Mouse (Mus musculus) left cerebral cortex, postnatal 4 days (tissue): ENCODE results near the gene Chfr. TPM values are rescaled to one million over a fixed set of nuclear protein-coding genes. Genes with fewer than 3 reads are reported as not detected.
A peak's percentile ranks its signal among the peaks of the same experiment; 100 is the strongest.

Experiments used
- DNase-seq: peaks from one replicate; pipeline ENCODE4 v3.0.0-alpha.2; 2022
- intact Hi-C: fragments of 180-260 bp; cut with DNase I; formaldehyde crosslinking; loops from one replicate; pipeline ENCODE4 v1.15.1; 2025
- total RNA-seq, 2 experiments: library from RNA; stranded (reverse); gene quantifications; 2 replicates each; pipeline ENCODE4 v1.2.3; 2021

Gene Chfr
- 10 to 100 TPM; 86.1 to 92.9 TPM for total RNA-seq

DNA sequence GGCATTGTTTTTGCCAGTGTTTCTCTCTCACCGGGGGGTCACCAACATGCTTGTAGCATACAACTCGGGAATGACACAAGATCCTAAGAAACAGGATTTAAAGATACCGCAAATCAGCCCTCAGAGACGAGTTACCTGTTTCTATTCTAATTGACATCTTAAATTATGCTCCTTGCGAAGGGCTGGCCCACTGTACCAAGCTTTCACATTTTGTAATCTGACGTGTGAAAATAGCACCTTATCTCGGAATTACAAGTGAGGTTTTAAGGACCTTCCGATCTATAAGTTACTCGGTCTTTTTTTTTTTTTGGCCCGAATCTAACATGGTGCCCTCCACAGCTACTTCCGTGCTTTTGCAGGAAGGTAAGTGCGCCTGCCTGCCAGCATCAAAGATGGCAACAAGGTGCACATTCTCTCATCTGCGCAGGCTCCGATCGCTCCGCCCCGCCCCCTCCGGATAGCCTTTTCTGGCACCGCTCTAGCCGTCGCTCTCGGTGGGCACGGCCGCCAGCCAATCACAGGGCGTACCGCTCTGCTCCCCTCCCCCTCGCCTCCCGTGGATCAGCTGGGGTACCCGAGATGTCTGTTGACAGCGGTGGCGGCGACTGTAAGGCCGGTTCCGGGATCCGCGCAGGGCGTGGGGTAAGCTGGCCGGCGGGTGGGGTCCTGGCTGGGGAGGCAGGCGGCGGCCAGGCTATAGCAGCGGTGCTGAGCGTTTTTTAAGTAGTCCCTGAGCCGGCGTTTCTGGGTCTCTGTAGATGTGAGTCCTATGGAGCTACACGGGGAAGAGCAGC is at the start of gene Chfr:
Gene Chfr, plus strand, starts transcription at position 550 of the 794 bp plus-strand sequence.
- peak; percentile 100 for DNase-seq
- intact Hi-C loops, result loop anchor here (5.0 kb wide), 1 partner anchor 628 kb away; no protein-coding TSS in a partner anchor

DNA sequence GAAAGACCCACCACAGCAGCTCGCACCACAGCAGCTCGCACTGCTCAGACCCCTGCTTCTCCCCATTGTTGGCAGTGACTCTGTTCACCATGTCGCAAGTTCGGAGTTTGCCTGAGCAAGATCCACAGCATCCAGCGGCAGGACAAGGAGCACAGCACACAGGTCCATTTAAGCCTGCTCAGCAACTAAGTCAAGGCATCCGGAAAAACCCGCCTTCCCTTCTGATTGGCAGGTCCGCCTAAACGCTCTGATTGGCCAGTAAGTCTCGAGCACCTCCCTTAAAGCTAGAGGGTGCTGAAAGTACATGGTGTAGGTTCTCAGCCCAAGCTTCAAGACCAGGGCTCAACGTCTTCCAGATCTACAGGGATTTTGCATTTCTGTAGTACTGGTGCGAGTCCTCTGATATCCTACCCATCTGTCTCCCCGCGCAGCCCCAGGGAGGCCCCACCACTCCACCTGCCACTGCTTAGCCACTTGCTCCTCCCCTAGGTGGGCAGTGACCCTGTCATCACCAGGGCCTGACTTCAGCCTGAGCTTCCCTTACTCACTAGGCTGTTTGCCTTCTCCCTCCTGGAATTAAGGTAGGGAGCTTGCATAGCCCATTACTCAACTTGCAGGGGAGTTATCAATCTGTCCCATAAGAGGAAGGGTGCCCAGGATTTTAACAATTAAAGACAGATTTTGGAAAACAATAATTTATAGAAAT is 49.3 kb upstream of the Chfr start:
- intact Hi-C loops, result no loop called here
- no peak for DNase-seq

DNA sequence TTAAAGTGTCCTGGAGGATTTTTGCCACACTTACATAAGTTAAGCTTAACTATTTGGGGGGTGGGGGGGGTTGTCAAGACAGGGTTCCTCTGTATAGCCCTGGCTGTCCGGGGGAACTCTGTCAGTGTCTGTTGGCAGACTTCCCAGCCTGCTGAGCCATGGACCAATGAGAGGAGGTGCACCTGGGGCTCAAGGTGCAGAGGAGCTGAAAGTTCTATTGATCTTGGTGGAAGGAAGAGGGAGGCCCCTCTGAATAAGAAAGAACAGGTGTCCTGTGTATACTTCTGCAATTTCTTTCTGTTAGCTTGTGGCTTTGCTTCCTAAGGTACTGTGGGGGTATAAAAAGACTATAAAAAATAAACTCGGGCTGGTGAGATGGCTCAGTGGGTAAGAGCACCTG is 44.1 kb upstream of the Chfr start:
- intact Hi-C loops, result no loop called here
- no peak for DNase-seq

DNA sequence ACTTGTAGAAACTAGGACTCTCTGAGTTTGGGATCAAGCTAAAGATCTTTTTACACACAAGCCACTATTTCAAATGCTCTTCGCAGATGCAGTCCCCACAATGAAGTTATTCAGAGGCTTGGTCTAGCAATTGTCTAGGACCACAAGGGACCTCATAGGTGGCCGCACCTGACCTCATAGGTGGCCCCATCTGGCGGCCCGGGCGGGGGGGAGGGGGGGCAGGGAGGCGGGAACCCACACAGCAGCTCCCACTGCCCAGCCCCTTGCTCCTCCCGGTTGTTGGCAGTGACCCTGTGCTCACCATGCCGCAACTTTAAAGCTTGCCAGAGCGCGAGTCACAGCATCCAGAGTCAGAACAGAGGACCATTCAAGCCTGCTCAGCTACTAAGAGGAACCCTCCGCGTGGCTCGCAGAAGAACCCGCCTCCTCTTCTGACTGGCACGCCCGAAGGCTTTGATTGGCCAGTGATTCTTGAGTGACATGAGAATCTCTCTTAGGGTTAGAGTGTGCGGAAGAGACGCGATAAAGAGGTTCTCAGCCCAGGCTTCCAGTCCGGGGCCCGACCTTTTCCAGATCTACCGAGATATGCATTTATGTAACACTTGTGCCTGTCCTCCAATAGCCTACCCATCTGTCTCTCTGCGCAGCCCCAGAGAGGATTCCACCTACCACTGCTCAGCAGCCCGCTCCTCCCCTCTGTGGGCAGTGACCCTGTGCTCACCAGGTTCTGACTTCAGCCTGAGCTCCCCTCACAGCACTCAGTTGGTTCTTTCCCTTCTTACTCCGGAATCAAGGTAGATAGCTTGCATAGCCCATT is 41.4 kb upstream of the Chfr start, which contains the start of gene Gm35315:
Gene Gm35315, minus strand, starts transcription at position 391 of the 817 bp plus-strand sequence.
- intact Hi-C loops, result no loop called here

DNA sequence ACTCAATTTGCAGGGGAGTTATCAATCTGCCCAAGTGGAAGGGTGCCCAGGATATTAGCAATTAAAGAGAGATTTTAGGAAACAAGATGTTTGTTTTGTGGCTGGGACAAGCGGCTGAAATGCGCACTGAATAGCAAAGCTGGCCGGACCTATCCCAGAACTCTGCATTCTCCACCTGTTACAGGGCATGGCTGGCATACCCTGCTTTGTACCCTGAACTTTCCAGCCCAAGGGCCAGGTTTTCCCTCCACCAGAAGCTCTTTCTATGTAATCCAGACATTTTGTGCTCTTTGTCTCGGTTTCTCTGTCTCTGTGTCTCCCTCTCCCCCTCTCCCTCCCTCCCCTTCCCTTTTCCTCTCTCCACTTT is 40.8 kb upstream of the Chfr start:
- DNase-seq, result no peak
- intact Hi-C loops, result no loop called here

More for the DNA sequence above, 41.4 kb upstream of the Chfr start, which contains the start of gene Gm35315:
- peak; percentile 85 for DNase-seq

DNA sequence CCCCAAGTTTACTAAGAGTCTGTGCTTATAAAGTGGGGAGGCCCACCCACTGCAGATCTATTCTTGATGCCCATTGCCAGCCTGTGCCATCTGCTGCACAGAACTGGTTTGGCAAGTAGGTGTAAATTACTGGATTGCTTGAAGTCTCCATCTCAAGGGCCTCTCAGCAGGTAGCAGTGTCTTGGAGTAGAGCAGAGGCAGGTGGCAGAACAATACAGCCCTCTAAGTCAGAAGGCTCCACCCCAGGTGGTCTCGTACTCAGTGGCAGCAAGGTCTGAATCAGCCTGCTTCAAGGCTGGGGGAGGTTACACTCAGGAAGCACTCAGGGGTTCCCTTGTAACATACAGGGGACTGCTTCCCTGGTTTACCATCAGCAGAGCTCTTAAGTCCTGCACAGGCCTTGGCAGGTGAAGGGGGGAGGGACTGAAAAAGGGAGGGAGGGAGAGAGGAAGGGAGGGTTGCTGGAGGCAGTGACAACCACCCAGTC is 36.6 kb upstream of the Chfr start:
- no peak for DNase-seq
- intact Hi-C loops, result no loop called here

DNA sequence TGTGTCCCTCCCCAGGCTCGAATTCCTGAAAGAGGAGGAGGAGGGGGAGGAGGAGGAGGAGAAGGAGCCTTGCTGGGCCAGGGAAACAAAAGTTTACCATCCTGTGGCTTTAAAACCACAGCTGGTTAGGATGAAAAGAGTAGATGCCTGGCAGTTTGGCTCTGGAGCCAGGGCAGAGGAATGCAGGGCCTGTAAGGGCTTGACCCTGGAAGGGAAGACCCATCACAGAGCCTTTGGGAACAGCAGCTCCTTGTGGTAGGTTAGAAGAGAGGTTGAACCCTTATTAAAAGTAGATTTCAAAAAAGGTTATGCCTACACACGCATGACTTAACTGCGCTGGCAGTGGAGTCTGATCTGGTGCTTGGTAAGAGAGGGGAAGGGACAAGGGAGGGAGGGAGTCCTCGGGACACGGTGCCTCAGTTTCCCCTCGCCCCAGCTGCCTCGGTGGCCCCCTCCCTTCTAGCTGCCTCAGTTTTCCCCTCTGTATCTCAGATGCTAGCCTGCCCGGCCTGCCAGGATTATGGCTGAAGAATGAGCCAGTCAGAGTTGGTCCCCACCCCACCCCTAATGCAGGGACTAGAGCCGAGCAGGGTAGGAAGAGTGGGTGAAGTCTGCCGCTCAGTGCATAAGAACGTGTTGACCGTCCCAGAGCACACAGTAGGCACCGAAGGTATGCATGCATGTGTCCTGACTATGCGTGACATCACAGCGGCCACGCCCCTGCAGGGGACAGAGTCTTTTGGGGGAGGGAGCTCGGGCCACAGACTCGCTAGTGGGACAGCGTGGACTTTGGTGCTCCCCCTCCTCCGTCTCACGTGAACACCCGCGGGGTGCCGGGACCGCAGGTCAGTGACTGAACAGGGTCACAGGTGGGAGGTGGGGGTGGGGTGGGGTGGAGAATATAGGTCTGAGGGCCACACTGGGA is 35.7 kb upstream of the Chfr start, which contains the start of gene Plcxd1:
Gene Plcxd1, plus strand, starts transcription at position 314 of the 925 bp plus-strand sequence.
- intact Hi-C loops, result no loop called here
- no peak for DNase-seq

DNA sequence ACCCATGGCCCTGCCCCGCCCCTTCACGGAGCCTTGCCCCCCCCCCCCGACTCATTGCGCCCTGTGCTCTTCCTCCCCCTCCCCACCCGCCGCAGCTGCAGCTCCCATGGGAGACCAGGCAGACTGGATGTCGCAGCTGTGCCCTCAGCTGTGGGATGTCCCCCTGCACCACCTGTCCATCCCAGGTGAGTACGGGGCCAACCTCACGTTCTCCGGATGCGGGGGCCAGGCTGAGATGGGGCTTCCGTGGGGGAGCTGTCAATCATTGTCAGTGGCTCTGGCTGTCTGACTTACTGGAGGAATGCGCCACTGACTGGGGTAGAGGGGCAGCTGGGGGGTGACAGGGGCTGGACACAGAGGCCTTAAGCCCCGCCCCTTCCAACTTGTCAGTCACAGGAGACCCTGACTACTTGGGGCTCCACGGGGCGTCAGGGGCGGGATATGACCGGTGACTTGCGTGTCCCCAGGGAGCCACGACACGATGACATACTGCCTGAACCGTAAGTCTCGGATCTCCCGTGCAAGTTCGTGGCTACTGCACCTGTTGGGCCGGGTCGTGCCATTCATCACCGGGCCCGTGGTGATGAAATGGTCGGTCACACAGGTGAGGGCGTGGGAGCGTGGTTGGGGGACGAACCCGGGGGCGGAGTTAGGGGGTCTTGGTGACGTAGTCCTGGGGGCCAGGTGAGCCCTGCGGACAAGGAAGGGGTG is 34.6 kb upstream of the Chfr start:
- intact Hi-C loops, result no loop called here
- peak; percentile 50 for DNase-seq

DNA sequence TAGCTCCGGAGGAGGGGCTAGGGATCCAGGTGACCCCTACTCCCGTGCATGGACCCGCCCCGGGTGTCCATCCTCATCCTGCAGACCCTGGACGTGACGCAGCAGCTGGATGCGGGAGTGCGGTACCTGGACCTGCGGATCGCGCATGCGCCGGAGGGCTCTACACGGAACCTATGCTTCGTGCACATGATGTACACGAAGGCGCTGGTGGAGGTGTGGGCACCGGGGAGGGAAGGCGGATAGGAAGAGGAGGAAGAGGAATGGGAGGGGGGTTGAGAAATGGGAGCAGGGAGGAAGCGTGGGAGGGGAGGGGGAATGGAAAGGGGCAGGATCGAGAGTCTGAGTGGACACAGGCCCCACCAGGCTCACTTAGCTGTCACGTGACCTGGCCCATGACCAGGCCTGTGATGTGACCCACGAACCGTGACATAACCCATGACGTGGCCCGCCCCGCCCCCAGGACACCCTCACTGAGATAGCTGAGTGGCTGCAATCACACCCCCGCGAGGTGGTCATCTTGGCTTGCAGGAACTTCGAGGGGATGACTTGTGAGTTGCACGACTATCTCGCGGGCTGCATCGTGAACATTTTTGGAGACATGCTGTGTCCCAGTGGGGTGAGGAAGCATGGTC is 33.8 kb upstream of the Chfr start:
- DNase-seq, result peak; percentile 65
- intact Hi-C loops, result no loop called here

DNA sequence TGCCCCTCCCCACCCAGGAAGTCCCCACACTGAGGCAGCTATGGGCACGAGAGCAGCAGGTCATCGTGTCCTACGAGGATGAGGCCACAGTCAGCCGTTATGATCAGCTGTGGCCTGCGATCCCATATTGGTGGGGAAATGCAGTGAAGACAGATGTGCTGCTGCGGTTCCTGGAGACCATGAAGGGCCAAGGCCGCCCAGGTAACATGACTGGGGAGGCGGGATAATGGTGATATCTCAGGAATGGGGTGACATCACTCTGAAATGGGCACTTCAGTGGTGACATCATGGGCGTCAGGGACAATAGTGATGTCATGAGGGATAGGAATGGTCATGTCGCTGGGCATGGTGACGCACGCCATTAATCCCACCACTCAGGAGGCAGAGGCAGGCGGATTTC is 33.2 kb upstream of the Chfr start:
- intact Hi-C loops, result no loop called here
- no peak for DNase-seq

DNA sequence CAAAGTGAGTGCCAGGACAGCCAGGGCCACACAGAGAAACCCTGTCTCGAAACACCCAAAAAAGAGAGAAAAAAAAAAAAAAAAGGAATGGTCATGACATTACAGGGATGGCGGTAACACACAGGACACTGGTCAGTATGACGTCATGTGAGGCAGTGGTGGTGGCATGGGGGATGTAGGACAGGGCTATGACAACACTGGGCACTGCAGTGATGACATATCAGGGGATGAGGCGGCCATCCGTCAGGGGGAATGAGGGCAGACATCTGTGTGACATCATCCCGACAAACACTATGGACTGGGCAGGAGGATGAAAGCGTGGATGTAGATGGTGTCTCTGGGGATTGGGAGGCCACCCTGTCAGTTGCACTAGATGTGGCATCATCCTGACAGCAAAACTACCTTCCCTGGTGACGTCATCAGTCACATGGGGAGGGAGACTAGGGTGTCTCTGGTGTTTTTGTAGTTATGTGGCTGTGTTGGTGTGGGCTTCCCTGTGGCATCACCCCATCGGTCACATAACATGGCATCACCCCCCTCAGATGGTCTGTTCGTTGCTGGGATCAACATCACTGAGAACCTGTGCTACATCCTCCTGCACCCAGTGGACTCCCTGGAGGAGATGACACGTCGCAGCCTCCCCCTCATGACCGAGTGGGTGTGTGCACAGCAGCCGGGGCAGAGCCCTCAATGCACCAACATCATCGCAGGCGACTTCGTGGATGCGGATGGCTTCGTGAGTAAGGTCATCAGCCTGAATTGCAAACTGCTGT is 32.6 kb upstream of the Chfr start:
- no peak for DNase-seq
- intact Hi-C loops, result no loop called here

DNA sequence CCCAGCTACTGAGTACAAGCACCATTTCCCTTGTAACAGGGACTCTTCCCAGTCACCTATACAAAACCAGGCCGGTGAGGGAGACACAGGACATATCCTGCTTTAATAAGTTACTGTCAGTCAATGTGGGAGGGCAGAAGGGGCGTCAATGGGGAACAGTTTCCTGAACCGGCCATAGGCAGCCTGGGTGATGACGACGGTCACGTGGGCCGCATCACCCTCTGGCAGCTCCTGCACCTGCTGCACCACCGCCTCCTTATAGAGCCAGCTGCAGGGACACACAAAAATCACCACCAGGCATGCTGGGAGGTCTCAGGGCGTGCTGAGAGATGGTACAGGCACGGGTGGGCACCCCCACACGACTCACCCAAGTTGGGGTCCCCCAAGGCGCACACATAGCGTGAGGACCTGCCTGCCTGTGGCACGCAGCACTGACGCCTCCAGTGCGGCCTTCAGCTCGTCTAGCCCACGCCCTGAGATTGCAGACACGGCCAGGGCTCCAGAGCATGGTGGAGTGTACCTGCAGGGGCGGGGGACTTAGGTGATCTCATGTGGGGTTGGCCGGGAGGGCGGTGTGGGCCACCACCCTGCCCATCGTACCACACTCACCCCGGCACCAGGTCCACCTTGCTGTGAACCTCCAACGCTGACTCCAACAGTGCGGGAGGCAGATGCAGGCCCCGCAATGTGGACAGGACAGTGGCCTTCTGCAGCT is 31.6 kb upstream of the Chfr start:
- DNase-seq, result no peak
- intact Hi-C loops, result no loop called here

DNA sequence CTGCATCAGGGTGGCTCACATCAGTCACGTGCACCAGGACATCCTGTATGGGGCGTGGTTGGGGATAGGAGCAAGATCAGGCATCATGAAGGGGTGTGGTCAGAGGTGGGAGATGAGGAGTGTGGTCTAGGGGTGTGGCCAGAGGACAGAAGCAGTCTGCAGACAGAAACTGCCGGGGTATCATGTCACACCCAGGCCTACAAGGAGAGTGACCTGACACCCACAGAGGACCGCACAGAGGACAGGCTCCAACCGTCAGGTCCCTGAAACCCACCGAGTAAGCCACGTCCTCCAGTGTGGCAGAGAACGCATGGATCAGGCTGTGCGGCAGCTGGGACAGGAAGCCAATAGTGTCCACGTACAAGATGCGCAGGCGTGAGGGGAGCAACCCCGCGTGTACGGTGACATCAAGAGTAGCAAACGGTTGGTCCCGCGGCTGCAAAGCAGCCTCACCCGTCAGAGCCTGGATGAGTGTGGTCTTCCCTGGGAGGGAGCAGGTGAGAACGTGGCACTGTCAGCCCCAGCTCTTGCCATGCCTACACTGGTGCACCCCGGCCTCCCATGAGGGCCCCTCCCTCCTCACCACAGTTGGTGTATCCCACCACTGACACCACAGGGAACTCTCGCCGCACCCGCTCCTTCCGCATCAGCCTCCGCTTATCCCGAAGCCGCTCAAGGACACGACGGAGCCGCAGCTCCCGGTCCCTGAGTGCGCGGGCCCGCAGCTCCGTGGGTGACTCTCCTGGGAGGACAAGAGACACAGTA is 30.8 kb upstream of the Chfr start:
- no peak for DNase-seq
- intact Hi-C loops, result loop anchor here (5.0 kb wide), 1 partner anchor 547 kb away; the partner anchor contains the start of gene Crlf2

DNA sequence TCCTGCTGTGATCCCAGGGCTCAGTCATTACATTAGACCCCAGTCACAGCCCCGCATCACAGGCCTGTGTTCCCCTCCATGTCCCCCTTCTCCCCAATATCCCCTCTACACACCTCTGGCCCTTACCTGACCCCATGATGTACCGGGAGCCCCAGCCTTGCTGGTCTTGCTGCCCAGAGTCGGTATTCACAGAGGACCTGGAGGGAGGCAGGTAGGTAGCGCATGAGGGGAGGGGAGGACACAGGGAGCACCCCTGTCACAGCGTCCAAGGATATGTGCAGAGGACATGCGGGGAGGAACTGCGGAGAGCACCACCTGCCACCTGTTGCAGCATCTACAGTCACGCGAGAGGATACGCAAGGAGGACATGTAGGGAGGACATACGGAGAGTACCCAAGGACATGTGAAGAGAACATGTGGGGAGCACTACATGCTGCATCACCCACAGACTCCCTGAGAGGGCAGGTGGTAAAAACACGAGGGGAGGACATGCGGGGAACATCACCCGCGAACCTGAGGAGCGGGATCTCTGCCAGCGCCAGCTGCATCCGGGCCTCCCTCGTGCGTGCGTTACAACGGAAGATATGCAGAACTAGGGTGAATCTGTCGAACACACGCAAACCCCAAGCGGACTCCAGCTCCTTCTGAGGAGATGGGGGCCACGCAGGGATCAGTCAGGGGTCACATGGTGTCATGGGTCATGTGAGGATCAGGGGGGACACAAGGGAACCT is 29.3 kb upstream of the Chfr start:
- DNase-seq, result no peak
- intact Hi-C loops, result loop anchor here (5.0 kb wide), 1 partner anchor 549 kb away; the partner anchor contains the start of gene Crlf2

DNA sequence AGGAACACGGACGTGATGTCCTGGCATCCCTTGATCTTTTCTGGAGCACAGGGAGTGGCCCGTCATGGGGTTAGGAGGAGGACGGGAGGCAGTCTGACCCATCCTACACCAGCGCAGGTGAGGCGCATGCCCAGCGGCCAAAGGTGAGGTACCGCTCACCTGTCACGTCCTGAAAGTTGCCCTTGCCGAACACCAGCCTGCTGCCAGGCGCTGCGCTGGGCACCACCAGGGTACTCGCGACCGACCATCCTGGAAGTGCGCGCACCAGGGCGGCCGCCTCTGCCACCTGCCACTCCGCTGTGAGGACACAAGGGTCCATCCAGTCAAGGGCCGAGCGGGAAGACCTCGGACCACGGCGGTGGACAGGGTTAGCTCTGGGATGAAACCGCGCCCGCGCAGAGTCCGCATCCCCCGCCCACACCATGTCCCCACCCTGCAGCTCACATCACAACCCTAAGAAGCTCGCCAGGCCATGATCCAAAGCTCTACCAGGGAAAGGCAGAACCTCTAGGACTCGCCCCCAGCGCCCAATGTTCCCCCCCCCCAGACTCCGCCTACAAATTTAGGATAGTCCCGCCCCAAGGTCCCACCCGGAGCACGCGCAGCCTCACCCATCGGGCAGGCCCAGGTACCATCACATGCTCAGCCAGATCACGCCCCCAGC is 28.6 kb upstream of the Chfr start:
- DNase-seq, result peak; percentile 34
- intact Hi-C loops, result loop anchor here (5.0 kb wide), 1 partner anchor 550 kb away; the partner anchor contains the start of gene Crlf2
